Mouse (Mus musculus): ENCODE data around the gene Kazald1. TPM values are rescaled to one million over a fixed set of nuclear protein-coding genes. Genes with fewer than 3 reads are reported as not detected.

Kazald1 gene
- polyA plus RNA-seq, 1 experiment from 2014 or later: 4.9 TPM

DNA sequence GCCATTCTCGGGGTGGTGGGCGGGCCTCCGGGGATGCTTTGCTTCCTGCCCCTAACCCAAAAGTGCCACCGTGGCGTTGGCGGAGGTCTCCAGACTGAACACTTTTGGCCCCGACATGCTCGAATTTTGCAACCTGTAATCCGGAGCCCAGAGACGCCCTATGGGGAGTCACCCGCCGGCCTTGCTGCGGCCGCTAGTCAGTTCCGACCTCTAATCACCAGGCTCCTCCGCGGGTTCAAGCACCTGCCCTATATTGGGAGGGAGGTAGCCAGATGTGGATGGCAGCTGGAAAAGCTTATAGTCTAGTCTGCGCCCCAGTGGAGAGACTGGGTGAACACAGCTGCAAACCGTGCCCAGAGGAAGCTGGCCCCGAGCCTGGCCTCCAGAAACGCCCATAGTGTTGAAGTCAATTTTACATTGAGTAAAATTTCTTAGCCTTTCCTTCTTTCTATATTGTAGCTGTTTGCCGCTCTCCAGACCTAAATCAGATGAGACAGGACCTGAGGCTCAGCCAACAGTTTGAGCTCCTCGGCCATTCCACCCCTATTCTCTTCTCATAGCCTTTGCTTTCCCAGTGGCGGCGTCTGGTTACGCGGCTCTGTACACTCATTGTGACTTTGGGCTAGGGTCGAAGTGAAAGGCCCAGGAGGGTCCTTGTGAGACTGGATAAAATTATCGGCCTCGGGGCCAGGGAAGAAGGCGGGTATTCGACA lies 438 bp downstream of the Kazald1 start:
- H3K27me3 ChIP-seq (ENCODE audit: control insufficient read depth, insufficient read depth, low read length): peaks cover 69% of the 10 kb centered on the region
- H3K27ac ChIP-seq: no peak overlapping the region
- H3K4me3 ChIP-seq (replicated peaks; ENCODE audit: low read length): peak overlapping the region; percentile 57
- H3K9ac ChIP-seq: peak overlapping the region; percentile 74
- ATAC-seq (ENCODE audit: low FRiP score) (peak; percentile 46; the same call in 1 of the 2 replicates), DNase-seq (ENCODE audit: low spot score) (peak; percentile 40)
- no peaks in the 10 kb centered on the region for H3K36me3 ChIP-seq (replicated peaks; ENCODE audit: control insufficient read depth, insufficient read depth)
- H3K9me3 ChIP-seq (ENCODE audit: control insufficient read depth, low read length): no peaks in the 10 kb centered on the region
- under 1% methylated on average over 32 of the region's 32 CpGs for WGBS
- H3K4me1 ChIP-seq (replicated peaks; ENCODE audit: control insufficient read depth, insufficient read depth, low read length): peaks cover 21% of the 10 kb centered on the region
- peak overlapping the region; percentile 91 for H3K4me2 ChIP-seq (replicated peaks)

DNA sequence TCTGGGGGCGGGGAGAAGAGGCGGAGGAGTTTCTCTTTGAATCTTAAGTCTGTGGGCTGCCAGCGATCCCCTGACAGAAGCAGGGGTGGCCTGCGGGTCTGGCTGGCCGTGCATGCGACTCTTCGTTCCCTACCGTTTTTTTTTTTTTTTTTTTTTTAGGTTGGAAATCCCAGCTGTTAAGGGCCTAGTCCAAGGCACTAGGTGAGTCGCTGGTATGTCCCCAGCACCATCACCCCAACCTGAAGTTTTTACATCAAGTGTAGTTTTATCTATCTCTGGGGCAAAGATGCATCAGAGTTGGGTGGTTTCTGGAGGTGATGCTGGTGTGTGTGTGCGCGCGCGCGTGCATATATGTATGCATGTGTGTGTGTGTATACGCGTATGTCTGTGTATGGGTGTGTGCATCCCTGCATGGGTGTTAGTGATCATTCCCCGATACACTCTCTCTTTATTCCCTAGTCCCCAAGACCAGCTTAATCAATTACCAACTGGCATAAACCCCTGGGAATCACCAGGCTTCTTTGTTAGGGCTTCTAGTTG lies 1.1 kb downstream of the Kazald1 start:
- ATAC-seq (ENCODE audit: low FRiP score): no peak
- Histone ChIP-seq H3K4me1 (replicated peaks; ENCODE audit: control insufficient read depth, insufficient read depth, low read length) (peaks cover 28% of the 10 kb centered on the region), H3K4me3 (replicated peaks; ENCODE audit: low read length) (peak overlapping the region; percentile 30), H3K27ac (no peak overlapping the region), H3K9ac (peak overlapping the region; percentile 32), H3K27me3 (ENCODE audit: control insufficient read depth, insufficient read depth, low read length) (peaks cover 73% of the 10 kb centered on the region), H3K4me2 (replicated peaks) (peak overlapping the region; percentile 91), H3K9me3 (ENCODE audit: control insufficient read depth, low read length) (no peaks in the 10 kb centered on the region), H3K36me3 (replicated peaks; ENCODE audit: control insufficient read depth, insufficient read depth) (no peaks in the 10 kb centered on the region)
- no peak for DNase-seq (ENCODE audit: low spot score)
- 8% methylated on average over 17 of the region's 17 CpGs for WGBS

DNA sequence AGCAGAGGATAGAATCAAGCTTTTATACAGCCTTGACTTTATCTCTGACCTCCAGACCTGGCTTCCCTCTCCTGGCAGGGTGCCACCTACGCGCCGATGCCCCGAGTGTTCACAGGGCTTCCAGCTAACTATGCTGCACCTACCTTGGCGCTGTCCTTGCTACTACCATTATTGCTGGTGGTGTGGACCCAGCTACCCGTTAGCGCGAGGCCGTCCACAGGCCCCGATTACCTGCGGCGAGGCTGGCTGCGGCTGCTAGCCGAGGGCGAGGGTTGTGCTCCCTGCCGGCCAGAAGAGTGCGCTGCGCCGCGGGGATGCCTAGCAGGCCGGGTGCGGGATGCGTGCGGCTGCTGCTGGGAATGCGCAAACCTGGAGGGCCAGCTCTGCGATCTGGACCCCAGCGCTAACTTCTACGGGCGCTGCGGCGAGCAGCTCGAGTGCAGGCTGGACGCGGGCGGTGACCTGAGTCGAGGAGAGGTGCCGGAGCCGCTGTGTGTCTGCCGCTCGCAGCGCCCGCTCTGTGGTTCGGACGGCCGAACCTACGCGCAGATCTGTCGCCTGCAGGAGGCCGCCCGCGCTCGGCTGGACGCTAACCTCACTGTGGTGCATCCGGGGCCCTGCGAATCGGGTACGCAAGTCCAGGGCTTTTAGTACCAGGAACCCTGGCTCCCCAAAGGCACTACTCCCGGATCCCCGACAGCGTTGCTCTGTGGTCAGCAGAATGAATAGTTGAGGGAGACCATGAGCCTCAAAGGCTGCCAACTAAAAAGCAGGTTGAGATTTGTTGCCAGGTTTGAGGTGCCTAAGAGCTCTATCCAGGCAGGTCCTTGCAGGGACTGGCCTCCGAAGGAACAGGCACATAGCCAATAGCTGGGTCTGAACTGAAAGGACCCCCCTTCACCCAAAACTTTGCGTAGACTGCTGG lies 1.8 kb downstream of the Kazald1 start:
- Histone ChIP-seq H3K36me3 (replicated peaks; ENCODE audit: control insufficient read depth, insufficient read depth) (no peaks in the 10 kb centered on the region), H3K4me1 (replicated peaks; ENCODE audit: control insufficient read depth, insufficient read depth, low read length) (peaks cover 28% of the 10 kb centered on the region), H3K27me3 (ENCODE audit: control insufficient read depth, insufficient read depth, low read length) (peaks cover 74% of the 10 kb centered on the region), H3K9me3 (ENCODE audit: control insufficient read depth, low read length) (no peaks in the 10 kb centered on the region), H3K4me3 (replicated peaks; ENCODE audit: low read length) (peak overlapping the region; percentile 30), H3K4me2 (replicated peaks) (peak overlapping the region; percentile 52), H3K9ac (peak overlapping the region; percentile 32), H3K27ac (no peak overlapping the region)
- ATAC-seq (ENCODE audit: low FRiP score) (no peak), DNase-seq (ENCODE audit: low spot score) (peak; percentile 45)
- under 1% methylated on average over 62 of the region's 62 CpGs for WGBS

DNA sequence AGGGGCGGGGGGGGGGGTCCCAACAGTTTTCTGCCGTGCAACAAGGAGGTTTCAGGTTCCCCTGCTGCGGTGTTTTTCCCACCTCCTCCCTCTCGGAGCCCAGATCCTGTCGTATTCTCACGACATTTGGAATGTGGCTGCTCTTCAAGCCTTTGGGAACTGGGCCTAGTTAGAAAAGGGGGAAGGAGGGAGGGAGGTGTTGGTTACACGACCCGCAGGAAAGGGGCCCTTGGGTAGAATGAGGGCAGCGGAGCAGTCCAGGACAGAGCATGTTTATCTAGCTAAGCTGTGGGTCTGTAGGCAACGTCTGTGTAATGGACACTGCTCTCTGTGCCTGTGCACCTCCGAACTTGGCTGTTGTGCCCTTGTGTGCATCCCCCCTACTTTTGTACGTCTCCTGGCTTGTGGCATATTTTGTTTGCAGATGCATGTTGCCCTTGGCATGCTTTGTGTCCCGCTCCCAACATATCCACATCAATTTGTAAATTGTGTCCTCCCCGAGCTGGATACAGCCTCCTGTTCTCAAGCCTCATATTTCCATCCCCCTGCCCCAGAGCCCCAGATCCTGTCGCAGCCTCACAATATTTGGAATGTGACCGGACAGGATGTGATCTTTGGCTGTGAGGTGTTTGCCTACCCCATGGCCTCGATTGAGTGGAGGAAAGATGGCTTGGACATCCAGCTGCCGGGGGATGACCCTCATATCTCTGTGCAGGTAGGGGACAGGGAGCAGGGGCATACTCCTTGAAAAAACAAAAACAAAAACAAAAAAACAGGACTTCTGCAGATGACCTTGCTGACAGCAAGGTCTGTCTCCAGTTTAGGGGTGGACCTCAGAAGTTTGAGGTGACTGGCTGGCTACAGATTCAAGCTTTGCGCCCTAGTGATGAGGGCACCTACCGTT lies 3.0 kb downstream of the Kazald1 start:
- DNase-seq (ENCODE audit: low spot score): no peak
- Histone ChIP-seq H3K4me1 (replicated peaks; ENCODE audit: control insufficient read depth, insufficient read depth, low read length) (peaks cover 28% of the 10 kb centered on the region), H3K27ac (no peak overlapping the region), H3K4me3 (replicated peaks; ENCODE audit: low read length) (no peak overlapping the region), H3K9me3 (ENCODE audit: control insufficient read depth, low read length) (no peaks in the 10 kb centered on the region), H3K27me3 (ENCODE audit: control insufficient read depth, insufficient read depth, low read length) (peaks cover 76% of the 10 kb centered on the region), H3K36me3 (replicated peaks; ENCODE audit: control insufficient read depth, insufficient read depth) (no peaks in the 10 kb centered on the region), H3K4me2 (replicated peaks) (no peak overlapping the region), H3K9ac (no peak overlapping the region)
- WGBS: 6% methylated on average over 20 of the region's 20 CpGs
- no peak for ATAC-seq (ENCODE audit: low FRiP score)

DNA sequence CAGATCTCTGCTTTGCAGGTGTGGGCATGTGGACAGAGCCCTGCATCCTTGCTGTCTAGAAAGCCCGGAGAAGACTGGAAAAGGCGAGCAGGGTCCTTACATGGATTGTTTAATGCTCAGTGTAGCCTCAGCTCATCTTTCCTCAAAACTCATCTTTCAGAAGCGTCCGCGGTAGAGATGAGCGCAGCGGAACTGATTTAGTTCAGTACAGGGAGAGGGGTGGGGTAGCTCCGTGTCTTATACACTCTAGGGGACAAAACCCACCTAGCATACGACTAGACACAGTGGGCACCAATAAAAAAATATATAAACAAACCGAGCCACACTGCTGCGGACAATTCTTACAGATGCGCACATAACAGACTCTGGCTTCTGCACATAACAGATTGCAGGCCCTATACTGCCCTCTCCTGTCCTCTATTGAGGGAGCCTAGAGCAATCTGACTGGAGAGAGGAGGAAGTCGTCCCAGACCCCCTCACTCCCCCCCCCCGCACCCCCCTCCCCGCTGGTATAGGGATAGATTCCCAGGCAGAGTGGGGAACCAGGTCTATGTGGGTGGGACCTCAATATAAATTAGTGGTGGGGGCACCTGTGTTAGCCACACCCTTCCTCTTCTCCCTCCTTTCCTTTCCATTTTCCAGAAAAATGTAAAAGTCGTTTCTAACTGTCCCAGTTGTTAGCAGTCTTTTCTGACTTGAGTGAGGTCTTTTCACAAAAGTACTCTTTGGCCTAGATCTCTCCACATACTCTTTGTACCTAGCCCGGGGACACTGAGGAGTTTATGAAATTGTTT lies 4.1 kb downstream of the Kazald1 start:
- no peak for ATAC-seq (ENCODE audit: low FRiP score)
- no peaks in the 10 kb centered on the region for H3K36me3 ChIP-seq (replicated peaks; ENCODE audit: control insufficient read depth, insufficient read depth)
- 4% methylated on average over 17 of the region's 17 CpGs for WGBS
- H3K4me2 ChIP-seq (replicated peaks): peak overlapping the region; percentile 52; the same call in 1 of the 2 replicates
- H3K9me3 ChIP-seq (ENCODE audit: control insufficient read depth, low read length): no peaks in the 10 kb centered on the region
- no peak overlapping the region for H3K27ac ChIP-seq
- no peak overlapping the region for H3K9ac ChIP-seq
- H3K4me1 ChIP-seq (replicated peaks; ENCODE audit: control insufficient read depth, insufficient read depth, low read length): peaks cover 28% of the 10 kb centered on the region
- peak; percentile 59 for DNase-seq (ENCODE audit: low spot score)
- peak overlapping the region; percentile 22; the same call in 1 of the 2 replicates for H3K4me3 ChIP-seq (replicated peaks; ENCODE audit: low read length)
- H3K27me3 ChIP-seq (ENCODE audit: control insufficient read depth, insufficient read depth, low read length): peaks cover 83% of the 10 kb centered on the region

DNA sequence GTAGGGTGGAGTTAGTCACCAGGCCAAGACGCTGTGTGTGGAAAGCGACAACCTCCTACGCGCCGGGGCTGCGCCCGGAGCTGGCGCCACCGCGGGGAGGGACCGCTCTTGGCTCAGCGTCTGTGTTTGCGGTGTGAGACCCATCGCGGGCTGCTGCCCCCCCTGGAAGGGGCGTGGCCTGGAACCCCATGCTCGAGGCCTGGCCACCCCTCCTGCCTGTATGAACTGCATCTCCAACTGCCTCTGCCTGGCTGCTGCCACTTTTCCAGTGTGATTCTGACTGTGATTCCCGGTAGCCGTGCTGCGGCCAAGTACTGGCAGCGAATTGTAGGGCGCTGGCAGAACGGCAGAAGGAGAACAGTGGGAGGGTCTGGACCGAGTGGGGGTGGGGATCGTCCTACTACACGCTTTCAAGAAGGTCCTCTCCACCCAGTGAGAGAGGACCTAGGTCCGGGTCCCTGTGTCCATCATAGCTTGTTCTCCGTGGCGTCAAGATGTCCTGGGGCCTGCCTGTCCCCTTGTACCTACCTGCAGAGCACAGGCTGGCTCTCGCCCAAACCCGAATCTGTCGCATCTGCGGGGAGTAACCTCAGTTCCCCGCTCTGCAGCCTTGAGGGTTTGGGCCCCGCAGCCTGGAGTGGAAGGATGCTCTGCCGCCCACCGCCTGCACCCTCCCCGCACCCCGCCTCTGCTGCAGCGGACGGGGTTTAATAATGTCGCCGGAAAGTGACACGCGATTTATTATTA lies 4.9 kb downstream of the Kazald1 start:
- Histone ChIP-seq H3K9ac (peak overlapping the region; percentile 39), H3K4me3 (replicated peaks; ENCODE audit: low read length) (peak overlapping the region; percentile 22), H3K27me3 (ENCODE audit: control insufficient read depth, insufficient read depth, low read length) (peaks cover 83% of the 10 kb centered on the region), H3K36me3 (replicated peaks; ENCODE audit: control insufficient read depth, insufficient read depth) (no peaks in the 10 kb centered on the region), H3K4me2 (replicated peaks) (peak overlapping the region; percentile 52), H3K9me3 (ENCODE audit: control insufficient read depth, low read length) (no peaks in the 10 kb centered on the region), H3K27ac (no peak overlapping the region), H3K4me1 (replicated peaks; ENCODE audit: control insufficient read depth, insufficient read depth, low read length) (peaks cover 28% of the 10 kb centered on the region)
- DNase-seq (ENCODE audit: low spot score) (no peak), ATAC-seq (ENCODE audit: low FRiP score) (no peak)
- WGBS: under 1% methylated on average over 45 of the region's 45 CpGs

DNA sequence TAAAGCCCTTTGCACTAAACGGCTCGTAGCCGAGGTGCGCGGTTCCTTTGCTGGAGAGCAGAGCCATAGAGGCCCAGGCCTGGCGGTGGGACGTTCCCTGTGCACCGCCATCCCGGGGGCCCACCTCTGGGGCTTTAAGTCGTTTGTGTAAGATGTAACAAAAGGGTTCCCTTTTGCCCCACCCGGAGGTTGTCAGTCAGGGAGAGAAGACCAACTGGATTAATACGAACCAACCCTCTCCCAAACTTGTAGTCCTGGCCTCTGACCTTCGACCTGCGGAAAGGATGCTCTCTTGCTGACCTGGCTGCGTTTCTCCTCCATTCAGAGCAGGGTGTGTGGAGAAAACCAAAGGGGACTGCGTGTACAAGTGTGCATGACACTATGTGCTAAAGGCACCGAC lies 5.7 kb downstream of the Kazald1 start:
- DNase-seq (ENCODE audit: low spot score): no peak
- WGBS: 2% methylated on average over 17 of the region's 17 CpGs

More for the DNA sequence above, 5.7 kb downstream of the Kazald1 start:
- peak overlapping the region; percentile 22 for H3K4me3 ChIP-seq (replicated peaks; ENCODE audit: low read length)
- H3K36me3 ChIP-seq (replicated peaks; ENCODE audit: control insufficient read depth, insufficient read depth): no peaks in the 10 kb centered on the region
- H3K4me2 ChIP-seq (replicated peaks): peak overlapping the region; percentile 52
- no peak overlapping the region for H3K27ac ChIP-seq
- peaks cover 81% of the 10 kb centered on the region for H3K27me3 ChIP-seq (ENCODE audit: control insufficient read depth, insufficient read depth, low read length)
- no peak for ATAC-seq (ENCODE audit: low FRiP score)
- H3K9ac ChIP-seq: peak overlapping the region; percentile 39; the same call in 1 of the 2 replicates
- peaks cover 27% of the 10 kb centered on the region for H3K4me1 ChIP-seq (replicated peaks; ENCODE audit: control insufficient read depth, insufficient read depth, low read length)
- H3K9me3 ChIP-seq (ENCODE audit: control insufficient read depth, low read length): no peaks in the 10 kb centered on the region
